Mouse (Mus musculus) left cerebral cortex, postnatal 4 days (tissue): ENCODE data around the gene Tmem45b. TPM values are rescaled to one million over a fixed set of nuclear protein-coding genes. Genes with fewer than 3 reads are reported as not detected.
"Not testable (repeated sequence)": the region's sequence is repeated elsewhere in the genome, so short reads cannot be mapped to it uniquely, and the experiment has no call there.

Source experiments
- DNase-seq: peaks from one replicate; pipeline ENCODE4 v3.0.0-alpha.2; 2022
- intact Hi-C: fragments of 180-260 bp; cut with DNase I; formaldehyde crosslinking; loops from one replicate; pipeline ENCODE4 v1.15.1; 2025
- total RNA-seq, 2 experiments: library from RNA; stranded (reverse); gene quantifications; 2 replicates each; pipeline ENCODE4 v1.2.3; 2021

The Tmem45b gene
- total RNA-seq = not detected

- no peak for DNase-seq
- intact Hi-C loops = no loop called here
These were observed at the start of gene Tmem45b for GRCm38 (mm10) chr9:31463692-31464474. Gene Tmem45b (minus strand): TSS chr9:31464462.

- intact Hi-C loops = no loop called here
- no peak for DNase-seq
These were observed 43.9 kb upstream of the Tmem45b start for GRCm38 (mm10) chr9:31508189-31508588.

DNA sequence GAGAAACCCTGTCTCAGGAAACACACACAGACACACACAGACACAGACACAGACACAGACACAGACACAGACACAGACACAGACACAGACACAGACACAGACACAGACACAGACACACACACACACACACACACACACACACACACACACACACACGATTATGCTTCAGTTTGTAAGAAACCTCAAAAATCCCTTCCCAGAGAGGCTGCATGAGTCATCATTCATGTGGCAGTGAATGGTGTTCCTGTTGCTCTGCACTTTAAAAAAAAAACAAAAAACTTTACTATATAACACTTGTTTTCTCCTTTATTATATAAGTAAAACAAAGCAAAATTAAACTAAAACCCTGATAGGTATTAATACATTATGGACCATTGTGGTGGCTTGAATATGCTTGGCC lies 37.0 kb upstream of the Tmem45b start:
- DNase-seq, intact Hi-C loops: not testable (repeated sequence)

DNA sequence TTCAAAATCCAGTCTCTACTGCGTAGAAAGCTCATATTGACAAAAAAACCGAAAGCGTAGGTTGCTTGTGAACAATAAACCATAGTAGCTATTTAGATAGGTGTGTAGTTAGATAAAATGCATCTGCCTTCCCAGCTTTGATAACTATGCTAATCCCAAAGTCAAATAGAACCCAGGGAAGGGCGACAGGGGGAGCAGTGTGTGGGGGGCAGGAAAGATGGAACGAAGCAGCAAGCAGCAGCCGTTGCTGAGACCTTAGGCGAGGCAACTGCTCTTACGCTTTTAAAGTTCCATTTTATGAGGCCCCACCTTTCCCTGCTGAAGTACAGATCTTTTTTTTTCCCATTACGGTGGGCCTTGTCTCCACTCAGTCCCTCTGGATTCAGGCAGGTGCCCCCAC lies 1.1 kb downstream of the Tmem45b start:
- DNase-seq = no peak
- intact Hi-C loops = no loop called here

- intact Hi-C loops = no loop called here
These were observed 9.9 kb downstream of the Tmem45b start for GRCm38 (mm10) chr9:31454356-31454755.

DNA sequence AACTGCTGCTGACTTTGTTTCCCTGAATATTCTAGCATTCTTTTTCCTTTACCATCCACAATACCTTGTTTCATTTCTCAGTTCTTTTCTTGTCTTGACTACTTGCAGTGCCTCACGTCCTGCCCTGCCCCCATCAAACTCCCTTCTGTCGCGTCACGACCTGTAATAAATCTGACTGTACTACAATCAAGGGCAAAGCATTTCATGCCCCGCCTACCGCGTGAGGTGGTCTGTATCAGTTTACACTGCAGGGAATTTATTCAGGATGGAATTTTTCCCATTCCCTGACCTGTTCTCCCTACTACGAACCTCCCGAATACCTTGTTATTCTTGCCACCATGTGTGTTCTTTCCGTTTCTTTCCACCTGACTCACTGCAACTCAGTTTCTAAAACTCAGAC lies 12.1 kb downstream of the Tmem45b start:
- no peak for DNase-seq
- intact Hi-C loops = no loop called here

More at GRCm38 (mm10) chr9:31454356-31454755, 9.9 kb downstream of the Tmem45b start:
- no peak for DNase-seq

DNA sequence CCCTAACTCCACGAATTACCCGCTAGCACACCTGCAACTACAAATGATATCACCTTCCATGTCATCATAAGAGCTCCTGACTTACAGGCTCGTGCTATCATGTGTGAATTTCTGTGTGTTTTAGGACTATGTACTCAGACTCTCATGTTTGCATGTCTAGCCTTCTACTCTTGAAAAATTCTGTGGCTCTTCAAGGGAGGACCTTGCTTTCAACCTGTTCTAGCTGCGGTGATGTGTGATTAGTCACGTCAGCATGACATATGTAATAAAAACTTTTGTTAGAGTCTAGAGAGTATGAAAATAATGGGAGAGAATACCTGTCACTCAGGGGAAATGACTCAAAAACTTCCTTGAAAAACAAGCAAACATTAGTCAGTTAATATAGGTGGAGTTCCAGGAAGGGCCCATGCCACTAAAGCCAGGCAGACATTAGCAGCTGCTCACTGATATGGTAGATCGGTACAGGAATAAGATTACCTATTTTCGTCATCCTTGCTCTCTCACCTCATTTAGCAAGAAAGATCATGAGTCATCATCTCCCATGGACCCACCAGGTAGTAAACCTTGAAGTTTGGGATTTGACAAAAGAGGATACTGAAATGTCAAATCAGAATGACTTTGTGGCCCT lies 15.0 kb downstream of the Tmem45b start:
- intact Hi-C loops = no loop called here
- no peak for DNase-seq

DNA sequence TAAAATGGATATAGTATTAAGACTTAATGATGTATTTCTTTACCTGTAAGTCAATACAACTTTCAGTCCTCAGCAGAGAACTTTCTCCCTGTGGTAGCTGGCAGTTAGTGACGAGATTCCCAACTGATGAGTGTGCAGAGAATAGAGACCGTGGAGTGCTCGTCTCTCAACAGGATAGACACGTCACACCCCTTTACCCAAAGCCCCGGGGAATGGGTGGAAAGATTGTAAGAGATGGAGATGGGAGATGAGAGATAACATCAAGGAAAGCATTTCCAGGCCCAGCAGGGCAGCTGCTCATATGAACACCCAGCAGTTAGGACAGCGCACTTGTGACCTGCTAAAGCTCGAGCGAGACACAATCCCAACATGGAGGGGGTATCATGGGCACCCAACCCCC lies 20.0 kb downstream of the Tmem45b start:
- no peak for DNase-seq
- intact Hi-C loops = no loop called here

GRCm38 (mm10) chr9:31441487-31441886 lies 22.8 kb downstream of the Tmem45b start:
- no peak for DNase-seq
- intact Hi-C loops = no loop called here

- intact Hi-C loops = no loop called here
- no peak for DNase-seq
These were observed 23.9 kb downstream of the Tmem45b start for GRCm38 (mm10) chr9:31440366-31440765.

- intact Hi-C loops = no loop called here
- DNase-seq = no peak
These were observed 24.9 kb downstream of the Tmem45b start for GRCm38 (mm10) chr9:31439341-31439740.

GRCm38 (mm10) chr9:31438834-31439233 lies 25.4 kb downstream of the Tmem45b start:
- no peak for DNase-seq
- intact Hi-C loops = no loop called here

GRCm38 (mm10) chr9:31437861-31438260 lies 26.4 kb downstream of the Tmem45b start:
- intact Hi-C loops = no loop called here
- DNase-seq = no peak

GRCm38 (mm10) chr9:31435415-31435814 lies 28.8 kb downstream of the Tmem45b start:
- intact Hi-C loops = no loop called here
- no peak for DNase-seq

DNA sequence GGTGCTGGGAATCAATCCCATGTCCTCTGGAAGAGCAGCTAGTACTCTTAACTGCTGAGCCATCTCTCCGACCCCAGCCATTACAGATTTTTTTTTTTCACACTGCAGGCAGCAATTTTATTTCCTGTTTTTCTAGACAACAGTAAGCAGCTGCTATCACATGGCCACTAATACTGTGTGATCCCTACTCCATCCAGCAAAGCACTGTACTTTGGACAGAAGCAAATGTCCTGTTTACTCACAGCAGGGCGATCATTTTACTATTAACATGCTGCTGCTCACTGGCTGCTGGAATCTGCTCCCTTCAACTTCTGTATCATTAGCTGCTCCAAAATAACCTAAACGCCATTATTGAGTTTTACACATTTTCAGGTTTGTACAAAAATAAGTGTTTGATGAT lies 30.8 kb downstream of the Tmem45b start:
- DNase-seq = no peak
- intact Hi-C loops = no loop called here

DNA sequence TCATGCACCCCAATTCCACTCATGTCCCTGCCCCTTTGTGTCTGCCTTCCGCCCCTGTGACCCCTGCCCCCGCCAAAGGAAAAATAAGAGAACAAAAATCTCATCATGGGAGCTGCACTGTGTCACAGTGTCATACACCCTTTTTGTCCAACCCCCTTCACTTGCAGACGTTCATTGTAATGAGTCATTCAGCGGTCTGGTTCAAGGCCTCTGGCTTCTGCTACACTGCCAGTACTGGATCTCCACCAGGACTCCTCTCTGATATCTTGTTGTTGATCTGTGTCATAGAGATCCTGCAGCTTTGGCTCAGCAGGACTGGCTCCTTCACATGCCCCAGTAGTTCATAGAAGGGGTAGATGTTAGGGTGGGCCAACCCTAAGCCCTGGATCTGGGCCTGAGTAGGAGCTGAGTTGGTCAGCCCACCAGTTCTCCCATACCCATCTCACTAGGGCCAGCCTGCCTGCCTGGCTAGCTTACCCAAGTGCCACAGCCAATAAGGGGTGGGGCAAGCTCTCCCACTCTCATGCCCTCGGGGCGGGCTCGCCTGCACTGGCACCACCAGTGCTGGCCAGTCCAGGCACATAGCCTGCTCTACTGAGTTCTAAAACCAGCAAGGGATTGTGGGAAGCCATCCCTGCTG lies 31.8 kb downstream of the Tmem45b start:
- intact Hi-C loops = no loop called here
- DNase-seq = peak; percentile 21

GRCm38 (mm10) chr9:31431751-31432150 lies 32.5 kb downstream of the Tmem45b start:
- intact Hi-C loops = no loop called here
- DNase-seq = no peak

GRCm38 (mm10) chr9:31430011-31430410 lies 34.3 kb downstream of the Tmem45b start:
- intact Hi-C loops = no loop called here
- DNase-seq = no peak

DNA sequence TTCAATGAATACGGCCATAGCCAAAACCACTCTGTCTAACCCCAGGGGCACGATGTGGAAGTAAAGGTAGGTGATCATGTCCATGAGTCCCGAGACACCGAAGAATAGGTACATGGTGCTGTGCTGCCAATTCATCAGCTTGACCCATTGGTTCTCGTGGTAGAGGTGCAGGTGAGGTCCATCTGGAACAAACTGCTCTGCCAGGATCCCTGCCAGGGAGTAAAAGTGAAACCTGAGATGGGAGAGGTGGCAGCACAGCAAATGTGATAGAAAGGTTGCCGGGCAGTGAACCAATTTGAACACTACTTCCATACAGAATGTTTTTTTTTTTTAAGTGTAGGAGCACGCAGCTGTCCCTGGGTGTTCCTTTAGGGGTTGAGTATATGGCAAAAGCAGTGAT lies 35.3 kb downstream of the Tmem45b start:
- no peak for DNase-seq
- intact Hi-C loops = no loop called here

DNA sequence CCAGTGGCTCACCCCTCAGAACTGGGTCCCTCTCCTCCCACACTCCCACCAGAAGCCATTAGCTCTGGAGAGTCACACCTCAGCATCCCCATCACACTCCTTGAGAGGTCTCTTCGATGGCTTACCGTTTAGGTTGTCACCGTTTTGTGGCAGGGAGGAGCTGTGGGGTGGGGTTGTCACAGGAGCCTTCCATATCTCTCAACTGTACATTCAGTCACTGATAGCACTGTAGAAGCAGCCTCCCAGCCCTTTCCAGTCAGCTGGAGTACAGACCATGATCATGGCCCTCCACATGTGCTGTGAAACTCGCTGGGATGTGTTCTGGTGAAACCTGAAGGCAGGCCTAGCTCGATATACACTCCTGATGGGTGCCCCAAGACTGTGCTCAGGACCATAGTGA lies 42.1 kb downstream of the Tmem45b start:
- no peak for DNase-seq
- intact Hi-C loops = no loop called here

DNA sequence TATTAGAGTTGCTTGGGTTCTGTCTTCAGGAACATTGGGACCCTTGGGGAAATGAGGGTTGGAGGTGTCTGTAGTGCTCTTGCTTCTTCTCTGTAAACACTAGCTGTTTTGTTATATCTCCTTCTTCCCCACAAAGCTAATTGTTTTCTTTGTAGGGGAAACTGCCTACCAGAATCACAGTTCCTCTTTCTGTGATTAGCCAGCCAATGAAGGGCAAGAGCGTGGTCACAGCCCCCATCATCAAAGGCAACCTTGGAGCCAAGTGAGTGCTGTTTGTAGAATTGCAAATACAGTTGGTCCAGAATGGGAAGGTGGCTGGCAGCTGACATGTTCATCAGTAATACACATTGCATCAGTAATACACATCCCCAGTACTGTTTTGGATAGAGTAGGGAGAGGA lies 45.4 kb downstream of the Tmem45b start:
- intact Hi-C loops = no loop called here

GRCm38 (mm10) chr9:31412165-31412564 lies 52.1 kb downstream of the Tmem45b start:
- intact Hi-C loops = loop anchor here (5.0 kb wide), 1 partner anchor 130 kb away; no protein-coding TSS in a partner anchor
- DNase-seq = no peak

More for the DNA sequence above, 45.4 kb downstream of the Tmem45b start:
- DNase-seq = no peak
